ENCODE assay signal across 9 mouse cellular contexts in the genomic region with DNA sequence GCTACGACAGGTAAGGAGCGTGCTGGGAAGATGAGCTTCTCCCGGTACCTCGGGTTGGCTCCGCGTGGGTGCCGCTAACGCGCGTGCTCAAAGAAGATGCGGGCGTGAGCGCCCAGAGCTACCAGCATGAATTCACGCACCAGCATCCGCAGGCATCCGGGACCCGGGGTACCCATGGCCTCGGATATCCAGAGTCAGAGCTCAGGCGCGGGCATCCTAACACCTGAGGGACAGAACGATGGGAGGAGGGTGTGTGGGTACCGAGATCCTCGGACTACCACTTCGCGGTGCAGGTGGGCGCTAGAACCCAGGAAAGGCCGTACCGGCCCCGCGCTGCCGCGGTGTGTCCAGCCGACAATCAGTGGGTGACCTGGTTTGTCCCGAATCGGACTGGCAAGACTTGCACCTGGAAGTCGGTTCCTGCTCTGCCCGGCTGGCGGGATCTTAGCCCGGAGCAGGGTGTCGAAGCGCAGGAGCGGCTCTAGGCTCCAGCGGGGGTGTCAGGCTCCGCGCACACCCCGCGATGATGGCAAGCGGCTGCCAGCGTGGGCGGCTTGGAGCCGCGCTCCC. TPM values are rescaled to one million over a fixed set of nuclear protein-coding genes. Genes with fewer than 3 reads are reported as not detected.
DNase-seq lines count a peak whose midpoint lies in the region; ATAC-seq and TF ChIP-seq lines count a peak whose summit lies in the region.
"Had no signal": no experiment of that assay in that cellular context is flagged by ENCODE, and none has a peak within 500 bp of the region (broad histone marks: within the 10 kb centered on the region; RNA-seq: fewer than 3 reads in every experiment).

No protein-coding gene starts in this region.

- peak; percentile 25 for DNase-seq in kidney, postnatal 10 days
- DNase-seq in kidney, postnatal 36 days: no peak
- DNase-seq in brain, embryonic 14.5 days (ENCODE audit: low read depth): peak; percentile 66
- peak; percentile 79 for DNase-seq in intestine, embryonic 14.5 days (ENCODE audit: low spot score)
- no peak for DNase-seq in liver, embryonic 13.5 days
- peak; percentile 68 to 74 for DNase-seq in right cerebral cortex, postnatal 36 days (ENCODE audit: low spot score in 2 of 2)
- DNase-seq in thymus, postnatal 10 days (ENCODE audit: low spot score in 2 of 2): no peak

- H3K4me3 ChIP-seq in forebrain, embryonic 12.5 days (replicated peaks): peak overlapping the region; percentile 66
- peak overlapping the region; percentile 44 for H3K4me3 ChIP-seq in intestine, embryonic 14.5 days (ENCODE audit: low read depth, low read length)
- peak overlapping the region; percentile 31 for H3K4me3 ChIP-seq in liver, embryonic 13.5 days (replicated peaks)

- no peak overlapping the region for H3K27ac ChIP-seq in forebrain, embryonic 12.5 days
- no peak overlapping the region for H3K27ac ChIP-seq in intestine, embryonic 14.5 days (ENCODE audit: low read depth)
- H3K27ac ChIP-seq in liver, embryonic 13.5 days: no peak overlapping the region

- peaks cover 18% of the 10 kb centered on the region for H3K4me1 ChIP-seq in forebrain, embryonic 12.5 days
- H3K4me1 ChIP-seq in intestine, embryonic 14.5 days (replicated peaks; ENCODE audit: control insufficient read depth, insufficient read depth, low read length): peaks cover 6% of the 10 kb centered on the region; the same call in 1 of the 2 replicates
- peaks cover 3% of the 10 kb centered on the region for H3K4me1 ChIP-seq in liver, embryonic 13.5 days (replicated peaks)

- H3K4me2 ChIP-seq in forebrain, embryonic 12.5 days: peak overlapping the region; percentile 100
- H3K4me2 ChIP-seq in intestine, embryonic 14.5 days (ENCODE audit: low read length): peak overlapping the region; percentile 86
- peak overlapping the region; percentile 49 for H3K4me2 ChIP-seq in liver, embryonic 13.5 days

- peak; percentile 24 for ATAC-seq in forebrain, embryonic 12.5 days (ENCODE audit: low FRiP score)
- ATAC-seq in intestine, embryonic 14.5 days (replicated peaks; ENCODE audit: low FRiP score, low TSS enrichment, low read depth): peak; percentile 40; the same call in 1 of the 2 replicates
- ATAC-seq in liver, embryonic 13.5 days (ENCODE audit: low read depth): no peak

- under 1% methylated on average over 52 of the region's 52 CpGs for WGBS in forebrain, embryonic 12.5 days
- under 1% methylated on average over 52 of the region's 52 CpGs for WGBS in intestine, embryonic 14.5 days
- WGBS in liver, embryonic 13.5 days (ENCODE audit: insufficient replicate concordance): 3% methylated on average over 52 of the region's 52 CpGs

- no peak for TF ChIP-seq CTCF in brain, embryonic 14.5 days (IDR thresholded peaks at IDR 0.05; ENCODE audit: borderline replicate concordance, extremely low read depth, insufficient read depth, insufficient read length)

- H3K36me3 ChIP-seq in forebrain, embryonic 12.5 days (replicated peaks): 0 out of 2 replicates have a peak, but pooled peaks cover under 1% of the 10 kb centered on the region
- 0 out of 2 replicates have a peak, but pooled peaks cover under 1% of the 10 kb centered on the region for H3K36me3 ChIP-seq in intestine, embryonic 14.5 days (ENCODE audit: control insufficient read depth, insufficient read depth, low read length)
- no peaks in the 10 kb centered on the region for H3K36me3 ChIP-seq in liver, embryonic 13.5 days

- TF ChIP-seq POLR2A in brain, embryonic 14.5 days (IDR thresholded peaks at IDR 0.05; ENCODE audit: borderline replicate concordance, extremely low read depth, insufficient read depth, insufficient read length, poor library complexity, severe bottlenecking): no peak

- peaks cover 53% of the 10 kb centered on the region for H3K27me3 ChIP-seq in forebrain, embryonic 12.5 days
- H3K27me3 ChIP-seq in intestine, embryonic 14.5 days (replicated peaks; ENCODE audit: control insufficient read depth, insufficient read depth, low read length): peaks cover 48% of the 10 kb centered on the region
- H3K27me3 ChIP-seq in liver, embryonic 13.5 days: peaks cover 50% of the 10 kb centered on the region

- no peaks in the 10 kb centered on the region for H3K9me3 ChIP-seq in forebrain, embryonic 12.5 days
- H3K9me3 ChIP-seq in intestine, embryonic 14.5 days (ENCODE audit: control insufficient read depth, low read length): no peaks in the 10 kb centered on the region
- H3K9me3 ChIP-seq in liver, embryonic 13.5 days (replicated peaks): no peaks in the 10 kb centered on the region

- H3K9ac ChIP-seq in forebrain, embryonic 12.5 days: peak overlapping the region; percentile 63
- H3K9ac ChIP-seq in intestine, embryonic 14.5 days (ENCODE audit: low read length): 0 out of 2 replicates have a peak overlapping the region, but pooled peaks have one; percentile 20
- no peak overlapping the region for H3K9ac ChIP-seq in liver, embryonic 13.5 days

RNA-seq across cellular contexts. Expression of a gene that starts 0.7 kb away (rescaled TPM):
- polyA plus RNA-seq in brain, embryonic 14.5 days (2012; rRNA removed): 109 and 143 TPM in 2 replicates
- polyA plus RNA-seq in forebrain, embryonic 12.5 days (2016; fragmentation: Nextera tagmentation; extraction: Ambion mirVana): 31.2 and 36.9 TPM in 2 replicates
- 5.2 and 6.3 TPM in 2 replicates for polyA plus RNA-seq in intestine, embryonic 14.5 days (2014; fragmentation: Nextera tagmentation; extraction: Ambion mirVana)
- 0.06 and 0.07 TPM in 2 replicates for polyA plus RNA-seq in liver, embryonic 13.5 days (2015; fragmentation: Nextera tagmentation; extraction: Ambion mirVana)

RNA-seq across cellular contexts. Expression of a gene that starts 16.6 kb away (rescaled TPM):
- polyA plus RNA-seq in brain, embryonic 14.5 days (2012; rRNA removed): 91.2 and 150 TPM in 2 replicates
- 78.1 and 79.0 TPM in 2 replicates for polyA plus RNA-seq in forebrain, embryonic 12.5 days (2016; fragmentation: Nextera tagmentation; extraction: Ambion mirVana)
- 113 and 116 TPM in 2 replicates for polyA plus RNA-seq in intestine, embryonic 14.5 days (2014; fragmentation: Nextera tagmentation; extraction: Ambion mirVana)
- polyA plus RNA-seq in liver, embryonic 13.5 days (2015; fragmentation: Nextera tagmentation; extraction: Ambion mirVana): 40.6 and 48.6 TPM in 2 replicates

RNA-seq across cellular contexts. Expression of a gene that starts 20.9 kb away (rescaled TPM):
- polyA plus RNA-seq in brain, embryonic 14.5 days (2012; rRNA removed): not detected in 2 replicates
- polyA plus RNA-seq in forebrain, embryonic 12.5 days (2016; fragmentation: Nextera tagmentation; extraction: Ambion mirVana): not detected in 2 replicates
- polyA plus RNA-seq in intestine, embryonic 14.5 days (2014; fragmentation: Nextera tagmentation; extraction: Ambion mirVana): 0.12 TPM in 1 of 2 replicates, not detected in the other
- polyA plus RNA-seq in liver, embryonic 13.5 days (2015; fragmentation: Nextera tagmentation; extraction: Ambion mirVana): 0.02 and 0.07 TPM in 2 replicates

RNA-seq across cellular contexts. Expression of a gene that starts 56.6 kb away (rescaled TPM):
- not detected in 2 replicates for polyA plus RNA-seq in brain, embryonic 14.5 days (2012; rRNA removed)
- polyA plus RNA-seq in forebrain, embryonic 12.5 days (2016; fragmentation: Nextera tagmentation; extraction: Ambion mirVana): not detected in 2 replicates
- polyA plus RNA-seq in intestine, embryonic 14.5 days (2014; fragmentation: Nextera tagmentation; extraction: Ambion mirVana): not detected in 2 replicates
- not detected in 2 replicates for polyA plus RNA-seq in liver, embryonic 13.5 days (2015; fragmentation: Nextera tagmentation; extraction: Ambion mirVana)
- polyA plus RNA-seq: Patski had no signal

Comparison
In these comparisons a context has a peak if more than half of its experiments do, and no peak if none do; other contexts are left out.
1. DNase-seq: peak in kidney, postnatal 10 days (single experiment), brain, embryonic 14.5 days (single experiment), intestine, embryonic 14.5 days (single experiment) and right cerebral cortex, postnatal 36 days (2 of 2); none in kidney, postnatal 36 days (0 of 2), liver, embryonic 13.5 days (single experiment) and thymus, postnatal 10 days (0 of 2).
2. H3K4me2 ChIP-seq: peak in every context shown above with its lines; median percentile 100 in forebrain, embryonic 12.5 days; 86 in intestine, embryonic 14.5 days; 49 in liver, embryonic 13.5 days.
3. Peak in every context shown above with its lines, with median percentiles within 50 percentile points of each other: H3K4me3 ChIP-seq.